Mouse (Mus musculus) activated CD4-positive, CD25-positive, alpha-beta regulatory T cell, adult 4 months (primary cell): ENCODE data around the gene Proser3. TPM values are rescaled to one million over a fixed set of nuclear protein-coding genes. Genes with fewer than 3 reads are reported as not detected.
"Not testable (repeated sequence)": the region's sequence is repeated elsewhere in the genome, so short reads cannot be mapped to it uniquely, and the experiment has no call there.

Source experiments
- ATAC-seq: one replicate; pipeline ENCODE4 v1.8.0; 2017
- polyA plus RNA-seq, 2 experiments: library from polyadenylated mRNA; unstranded; fragments of 100-300 nt; shearing (Covaris generic); gene quantifications; one replicate each; pipeline ENCODE4 v1.2.1; 2017

The Proser3 gene
- polyA plus RNA-seq, 2 experiments from 2014 or later, result 2.5 to 4.8 TPM

GRCm38 (mm10) chr7:30534633-30535577 lies 17.2 kb downstream of the Proser3 start, which contains the start of gene Arhgap33:
Gene Arhgap33 (minus strand): TSS chr7:30535060.
- peak; percentile 91 for ATAC-seq

GRCm38 (mm10) chr7:30533941-30534632 lies 18.0 kb downstream of the Proser3 start:
- no peak for ATAC-seq

GRCm38 (mm10) chr7:30532931-30533330 lies 19.2 kb downstream of the Proser3 start:
- ATAC-seq, result no peak

GRCm38 (mm10) chr7:30531291-30531815 lies 20.7 kb downstream of the Proser3 start:
- ATAC-seq, result no peak

GRCm38 (mm10) chr7:30526981-30527380 lies 25.1 kb downstream of the Proser3 start:
- ATAC-seq, result no peak

GRCm38 (mm10) chr7:30526399-30526798 lies 25.7 kb downstream of the Proser3 start:
- ATAC-seq, result no peak

- no peak for ATAC-seq
Observed at GRCm38 (mm10) chr7:30525954-30526353, 26.1 kb downstream of the Proser3 start.

GRCm38 (mm10) chr7:30524487-30524886 lies 27.6 kb downstream of the Proser3 start:
- ATAC-seq, result no peak

- ATAC-seq, result no peak
Observed at GRCm38 (mm10) chr7:30522871-30523270, 29.2 kb downstream of the Proser3 start.

GRCm38 (mm10) chr7:30520856-30521255 lies 31.2 kb downstream of the Proser3 start:
- ATAC-seq, result no peak

GRCm38 (mm10) chr7:30520396-30520795 lies 31.7 kb downstream of the Proser3 start:
- no peak for ATAC-seq

- ATAC-seq, result no peak
Observed at GRCm38 (mm10) chr7:30518325-30518724, 33.8 kb downstream of the Proser3 start.

GRCm38 (mm10) chr7:30515003-30515760 lies 36.9 kb downstream of the Proser3 start:
- ATAC-seq, result no peak

GRCm38 (mm10) chr7:30508061-30508460 lies 44.0 kb downstream of the Proser3 start:
- ATAC-seq, result no peak

GRCm38 (mm10) chr7:30501159-30501558 lies 50.9 kb downstream of the Proser3 start:
- ATAC-seq, result not testable (repeated sequence)

GRCm38 (mm10) chr7:30495506-30496042 lies 56.5 kb downstream of the Proser3 start:
- not testable (repeated sequence) for ATAC-seq

- ATAC-seq, result no peak
Observed at GRCm38 (mm10) chr7:30493401-30493931, 58.6 kb downstream of the Proser3 start, which contains the start of gene Prodh2. Gene Prodh2 (plus strand): TSS chr7:30493622.

- ATAC-seq, result peak; percentile 43
Observed at GRCm38 (mm10) chr7:30492765-30493164, 59.3 kb downstream of the Proser3 start.

GRCm38 (mm10) chr7:30490957-30491307 lies 61.2 kb downstream of the Proser3 start:
- ATAC-seq, result no peak

- no peak for ATAC-seq
Observed at GRCm38 (mm10) chr7:30490251-30490956, 61.7 kb downstream of the Proser3 start.
